Mouse (Mus musculus): Measurements from ENCODE around the gene 4931428L18Rik.

The 4931428L18Rik gene

GRCm38 (mm10) chr1:31152799-31153426, 69.6 kb downstream of the 4931428L18Rik start:
- DNase-seq (ENCODE audit: low read depth, low spot score), result no peak

GRCm38 (mm10) chr1:31150546-31150945, 71.9 kb downstream of the 4931428L18Rik start:
- no peak for DNase-seq (ENCODE audit: low read depth, low spot score)

- no peak for DNase-seq (ENCODE audit: low read depth, low spot score)
Observed at GRCm38 (mm10) chr1:31149671-31150070, 72.8 kb downstream of the 4931428L18Rik start.

GRCm38 (mm10) chr1:31143571-31143970, 78.9 kb downstream of the 4931428L18Rik start:
- DNase-seq (ENCODE audit: low read depth, low spot score), result no peak

- no peak for DNase-seq (ENCODE audit: low read depth, low spot score)
Observed at GRCm38 (mm10) chr1:31142288-31143094, 80.0 kb downstream of the 4931428L18Rik start.

GRCm38 (mm10) chr1:31138387-31138786, 84.1 kb downstream of the 4931428L18Rik start:
- DNase-seq (ENCODE audit: low read depth, low spot score), result no peak

GRCm38 (mm10) chr1:31113466-31113865, 109.0 kb downstream of the 4931428L18Rik start:
- no peak for DNase-seq (ENCODE audit: low read depth, low spot score)

GRCm38 (mm10) chr1:31107961-31108360, 114.5 kb downstream of the 4931428L18Rik start:
- DNase-seq (ENCODE audit: low read depth, low spot score), result no peak

GRCm38 (mm10) chr1:31102863-31103657, 119.4 kb downstream of the 4931428L18Rik start:
- peak; percentile 23 for DNase-seq (ENCODE audit: low read depth, low spot score)

- DNase-seq (ENCODE audit: low read depth, low spot score), result no peak
Observed at GRCm38 (mm10) chr1:31102280-31102679, 120.2 kb downstream of the 4931428L18Rik start.

GRCm38 (mm10) chr1:31097208-31097607, 125.3 kb downstream of the 4931428L18Rik start:
- DNase-seq (ENCODE audit: low read depth, low spot score), result no peak

- DNase-seq (ENCODE audit: low read depth, low spot score), result no peak
Observed at GRCm38 (mm10) chr1:31096466-31096793, 126.1 kb downstream of the 4931428L18Rik start.

GRCm38 (mm10) chr1:31095706-31096465, 126.6 kb downstream of the 4931428L18Rik start:
- no peak for DNase-seq (ENCODE audit: low read depth, low spot score)

- DNase-seq (ENCODE audit: low read depth, low spot score), result no peak
Observed at GRCm38 (mm10) chr1:31094792-31095191, 127.7 kb downstream of the 4931428L18Rik start.

- no peak for DNase-seq (ENCODE audit: low read depth, low spot score)
Observed at GRCm38 (mm10) chr1:31093939-31094338, 128.5 kb downstream of the 4931428L18Rik start.

- no peak for DNase-seq (ENCODE audit: low read depth, low spot score)
Observed at GRCm38 (mm10) chr1:31088686-31089085, 133.8 kb downstream of the 4931428L18Rik start.

- no peak for DNase-seq (ENCODE audit: low read depth, low spot score)
Observed at GRCm38 (mm10) chr1:31072523-31073370, 149.7 kb downstream of the 4931428L18Rik start.

- DNase-seq (ENCODE audit: low read depth, low spot score), result no peak
Observed at GRCm38 (mm10) chr1:31071209-31071608, 151.3 kb downstream of the 4931428L18Rik start.

- DNase-seq (ENCODE audit: low read depth, low spot score), result no peak
Observed at GRCm38 (mm10) chr1:31064817-31065740, 157.4 kb downstream of the 4931428L18Rik start.

GRCm38 (mm10) chr1:31059806-31060205, 162.7 kb downstream of the 4931428L18Rik start:
- DNase-seq (ENCODE audit: low read depth, low spot score), result no peak
